Mouse (Mus musculus) fibroblast of lung, adult 2 months (primary cell): Measurements from ENCODE around the gene Edn2.

ENCODE experiments used
- DNase-seq: peaks from one replicate; pipeline ENCODE4 v3.0.0-alpha.2; 2011; ENCODE audit warnings: low read depth

Gene Edn2

DNA sequence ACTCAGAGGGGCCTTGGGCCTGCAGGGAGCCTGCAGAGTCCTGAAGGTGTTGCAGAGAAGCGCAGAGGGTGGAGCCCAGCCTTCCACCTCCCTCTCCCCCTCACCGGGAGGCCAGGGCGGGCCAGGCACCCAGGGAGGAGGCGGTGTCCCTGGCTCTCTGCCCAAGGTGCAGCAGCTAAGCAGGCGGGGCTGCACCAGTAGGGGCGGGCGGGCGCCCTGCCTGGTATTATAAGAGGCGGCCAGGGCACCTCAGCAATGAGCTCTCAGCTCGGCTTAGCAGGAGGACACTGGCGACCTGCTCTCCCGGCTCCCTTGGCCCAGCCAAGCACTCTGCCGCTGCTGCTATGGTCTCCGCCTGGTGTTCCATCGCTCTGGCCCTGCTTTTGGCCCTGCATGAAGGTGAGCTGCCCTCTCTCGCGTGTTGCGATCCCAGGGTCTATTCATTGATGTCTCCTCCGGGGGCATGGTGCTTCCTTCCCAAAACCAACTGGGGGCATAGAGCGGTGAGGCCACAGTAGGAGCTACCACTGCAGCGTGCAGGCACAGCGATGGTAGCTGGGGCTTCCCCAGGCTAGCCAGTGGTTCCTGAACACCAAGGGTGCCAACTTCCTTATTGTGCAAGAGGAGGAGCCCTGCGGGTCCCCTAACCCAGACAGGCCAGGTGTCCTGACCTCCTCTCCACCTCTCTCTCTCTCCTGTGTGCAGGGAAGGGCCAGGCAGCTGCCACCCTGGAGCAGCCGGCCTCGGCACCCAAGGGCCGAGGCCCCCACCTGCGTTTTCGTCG is at the start of gene Edn2:
Gene Edn2, plus strand, starts transcription at position 41 of the 784 bp plus-strand sequence.
- no peak for DNase-seq

DNA sequence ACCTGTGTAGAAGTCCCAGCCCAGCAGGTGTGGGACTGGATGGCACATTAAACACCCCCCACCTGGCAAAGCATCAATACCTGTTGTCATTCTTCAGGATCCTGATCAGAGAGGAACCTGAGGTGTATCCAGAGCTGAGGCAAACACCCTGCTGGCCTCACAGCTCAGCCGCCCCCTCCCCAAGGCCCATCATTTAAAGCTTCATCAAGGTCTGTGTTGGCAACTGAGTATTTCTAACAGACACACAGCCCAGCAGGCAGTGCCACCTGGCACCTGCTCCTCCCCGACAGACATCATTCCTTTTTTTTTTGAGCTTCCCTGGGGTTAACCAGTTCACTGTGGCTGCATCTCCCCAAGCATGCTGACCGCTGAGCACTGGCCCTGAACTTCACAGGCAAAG is 45.5 kb upstream of the Edn2 start:
- DNase-seq, result no peak

DNA sequence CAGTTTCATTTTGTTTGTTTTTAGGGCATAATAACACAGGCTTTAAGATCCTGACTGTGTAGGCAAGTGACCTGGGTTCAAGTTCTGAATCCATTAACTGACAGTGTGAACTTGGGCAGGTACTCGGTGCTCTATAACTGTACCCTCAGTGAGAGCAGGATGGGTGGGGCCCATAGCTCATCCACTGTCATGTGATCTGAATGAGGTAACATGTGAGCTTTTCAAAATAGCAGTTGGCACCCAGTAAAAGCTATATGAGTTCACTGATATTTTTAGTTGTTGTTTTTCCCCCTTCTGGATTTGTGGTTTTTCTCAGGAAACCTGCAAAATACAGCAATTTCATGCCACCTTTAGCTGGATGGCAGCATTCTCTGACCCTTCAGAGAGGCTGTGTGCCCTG is 44.7 kb upstream of the Edn2 start:
- no peak for DNase-seq

DNA sequence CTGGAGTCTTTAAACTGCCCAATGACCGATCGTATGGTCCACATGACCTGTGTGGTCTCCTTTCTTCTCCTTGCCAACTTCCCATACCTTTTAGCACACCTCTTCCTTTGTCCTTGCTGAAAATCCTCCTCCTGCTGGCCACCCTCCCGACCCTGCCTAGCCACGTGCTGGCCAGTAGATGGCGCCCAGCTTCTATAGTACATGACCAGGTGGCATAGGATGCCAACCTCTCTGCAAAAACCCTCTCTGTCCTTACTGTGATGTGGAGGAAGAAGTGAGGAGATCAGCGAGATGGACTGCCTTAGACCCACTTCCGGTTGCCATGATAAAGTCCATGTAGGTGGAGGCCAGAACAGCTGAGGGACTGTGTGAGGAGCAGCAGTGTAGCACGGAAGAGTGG is 40.7 kb upstream of the Edn2 start:
- DNase-seq, result no peak

DNA sequence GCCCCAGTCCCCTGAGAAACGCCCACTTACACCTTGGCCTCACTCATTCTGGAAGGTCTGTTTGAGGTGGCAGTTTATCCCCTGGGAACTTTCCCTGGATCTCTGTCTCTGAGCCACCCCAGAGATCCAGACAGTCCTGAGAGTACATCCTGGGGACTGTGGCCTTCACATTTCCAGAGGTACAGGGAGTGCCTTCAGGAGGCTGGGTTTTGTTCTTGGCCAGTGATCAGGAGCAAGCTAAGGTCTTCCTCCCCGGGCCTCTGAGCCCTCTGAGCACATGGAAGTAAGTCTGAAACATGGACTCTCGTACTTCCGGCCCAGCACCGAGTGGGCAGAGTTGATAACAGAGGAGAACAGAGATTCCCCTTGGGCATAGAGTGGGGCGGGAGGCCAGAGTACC is 36.4 kb upstream of the Edn2 start:
- DNase-seq, result no peak

DNA sequence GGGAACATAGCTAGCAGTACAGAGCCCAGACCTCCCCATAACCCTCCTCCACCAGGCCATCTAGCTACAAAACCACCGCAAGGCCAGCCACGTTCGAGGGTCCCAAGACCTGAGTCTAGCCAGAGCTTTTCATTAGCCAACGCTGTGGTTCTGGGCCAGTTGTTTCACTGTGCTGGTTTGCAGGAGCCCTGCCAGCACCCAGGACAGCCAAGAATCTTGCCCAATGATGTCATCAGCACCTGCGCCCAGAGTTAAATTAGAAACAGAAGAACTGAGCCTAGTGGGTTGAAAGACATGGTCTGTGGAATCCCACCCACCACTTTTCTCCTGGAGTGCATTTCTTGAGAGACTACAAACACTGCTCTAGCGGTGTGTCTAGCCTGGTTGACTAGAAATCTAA is 35.0 kb upstream of the Edn2 start:
- peak; percentile 78 for DNase-seq

DNA sequence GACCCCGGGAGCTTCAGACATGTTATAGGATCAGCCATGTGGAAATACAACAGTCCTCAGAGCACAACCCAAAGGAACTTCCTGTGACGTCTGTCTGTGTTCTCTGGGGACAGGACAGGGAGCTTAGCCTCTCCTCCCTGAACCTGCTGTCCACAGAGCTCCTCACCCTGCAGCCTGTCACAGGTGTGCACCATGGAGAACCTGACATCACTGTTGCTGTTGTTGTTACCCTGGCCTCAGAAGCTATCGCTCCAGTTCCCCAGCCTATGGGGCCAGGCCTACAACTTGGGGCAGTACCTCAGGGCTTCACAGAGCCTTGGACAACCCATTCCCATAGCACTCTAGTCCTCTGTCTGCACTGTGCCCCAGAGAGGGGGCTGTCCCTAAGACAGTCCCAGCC is 33.7 kb upstream of the Edn2 start:
- no peak for DNase-seq

DNA sequence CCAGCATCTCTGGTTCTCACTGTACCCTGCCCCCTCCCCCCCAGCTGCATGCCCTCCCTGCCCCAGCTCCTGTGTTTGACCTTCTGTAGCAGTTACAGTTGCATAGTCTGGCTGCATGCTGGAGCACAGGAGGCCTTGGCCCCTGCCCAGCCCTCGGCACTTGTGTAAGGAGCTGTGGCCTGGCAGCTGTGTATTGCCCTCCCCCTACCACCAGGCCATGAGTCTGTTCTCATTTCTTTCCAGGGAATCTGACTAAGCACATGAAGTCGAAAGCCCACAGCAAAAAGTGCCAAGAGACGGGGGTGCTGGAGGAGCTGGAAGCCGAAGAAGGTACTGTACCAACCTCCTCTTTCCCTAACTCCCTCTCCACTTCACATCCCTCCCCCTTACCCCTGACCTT is 33.0 kb upstream of the Edn2 start:
- peak; percentile 94 for DNase-seq

DNA sequence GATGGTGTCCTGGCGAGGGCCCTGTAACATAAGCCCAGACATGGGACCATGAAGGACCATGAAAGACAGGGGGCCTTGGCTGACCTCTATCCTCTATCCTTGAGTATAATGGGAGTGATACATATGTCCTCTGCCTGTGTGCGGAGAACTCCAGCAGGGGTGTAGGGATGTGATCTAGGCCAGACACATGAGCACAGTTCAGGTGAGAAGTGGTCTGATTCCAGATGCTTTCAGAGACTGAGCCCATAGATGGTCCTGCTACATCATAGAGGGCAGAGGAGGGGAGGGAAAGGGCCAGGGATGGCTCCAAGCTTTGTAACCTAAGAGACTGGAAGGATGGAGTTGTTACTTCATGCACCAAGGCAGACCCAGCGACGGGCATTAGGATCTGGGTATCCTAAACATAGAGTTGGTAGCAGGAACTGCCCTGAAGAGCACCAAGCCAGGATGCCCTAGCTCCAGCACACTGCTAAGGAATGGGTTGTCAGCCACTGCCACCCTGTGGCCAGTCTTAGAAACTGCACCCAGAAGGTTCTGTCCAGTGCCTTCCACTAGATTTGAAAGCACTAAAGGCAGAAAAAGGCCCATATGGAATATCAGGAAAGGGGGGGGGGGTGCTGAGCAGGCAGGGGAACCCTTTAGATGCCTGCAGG is 31.6 kb upstream of the Edn2 start:
- DNase-seq, result no peak

DNA sequence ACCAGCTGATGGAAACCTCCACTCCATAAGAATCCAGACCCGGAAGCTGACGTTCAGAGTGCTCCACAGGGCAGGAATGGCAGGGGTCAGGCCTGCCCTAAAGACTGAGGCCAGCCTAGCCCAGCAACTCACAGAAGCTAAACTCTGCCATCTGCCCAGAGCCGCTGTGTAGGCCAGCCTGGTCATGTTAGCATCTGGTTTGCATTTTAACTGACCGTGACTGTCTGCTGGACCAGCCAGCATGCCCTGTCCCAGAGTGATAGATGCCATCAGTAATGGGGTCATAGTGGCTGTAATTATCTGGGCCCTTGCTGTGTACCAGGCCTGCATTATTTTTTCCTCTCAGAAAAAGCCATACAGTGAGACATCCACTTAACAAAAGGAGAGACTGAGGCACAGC is 30.1 kb upstream of the Edn2 start:
- no peak for DNase-seq

DNA sequence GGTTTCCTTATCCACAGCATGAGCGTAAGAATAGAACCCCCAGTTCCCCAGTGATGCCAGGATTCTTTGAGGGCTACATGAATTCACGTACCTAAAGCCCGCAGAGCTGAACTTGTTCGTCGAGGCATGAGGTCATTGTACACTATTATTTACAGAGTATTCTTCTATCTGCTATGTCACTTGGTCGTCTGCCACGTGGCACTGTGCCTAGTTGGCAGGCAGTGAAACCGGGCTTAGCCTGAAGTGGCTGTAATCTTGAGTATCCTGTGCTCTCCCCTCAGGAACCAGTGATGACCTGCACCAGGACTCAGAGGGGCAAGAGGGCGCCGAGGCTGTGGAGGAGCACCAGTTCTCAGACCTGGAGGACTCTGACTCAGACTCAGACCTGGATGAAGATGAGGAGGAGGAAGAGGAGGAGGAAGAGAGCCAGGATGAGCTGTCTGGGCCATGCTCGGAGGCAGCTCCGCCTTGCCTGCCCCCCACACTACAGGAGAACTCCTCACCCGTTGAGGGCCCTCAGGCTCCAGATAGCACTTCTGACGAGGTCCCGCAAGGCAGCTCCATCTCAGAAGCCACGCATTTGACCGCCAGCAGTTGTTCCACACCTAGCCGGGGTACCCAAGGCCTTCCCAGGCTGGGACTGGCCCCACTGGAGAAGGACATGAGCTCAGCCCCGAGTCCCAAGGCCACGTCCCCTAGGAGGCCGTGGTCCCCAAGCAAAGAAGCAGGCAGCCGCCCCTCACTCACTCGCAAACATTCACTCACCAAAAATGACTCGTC is 29.4 kb upstream of the Edn2 start:
- DNase-seq, result no peak

DNA sequence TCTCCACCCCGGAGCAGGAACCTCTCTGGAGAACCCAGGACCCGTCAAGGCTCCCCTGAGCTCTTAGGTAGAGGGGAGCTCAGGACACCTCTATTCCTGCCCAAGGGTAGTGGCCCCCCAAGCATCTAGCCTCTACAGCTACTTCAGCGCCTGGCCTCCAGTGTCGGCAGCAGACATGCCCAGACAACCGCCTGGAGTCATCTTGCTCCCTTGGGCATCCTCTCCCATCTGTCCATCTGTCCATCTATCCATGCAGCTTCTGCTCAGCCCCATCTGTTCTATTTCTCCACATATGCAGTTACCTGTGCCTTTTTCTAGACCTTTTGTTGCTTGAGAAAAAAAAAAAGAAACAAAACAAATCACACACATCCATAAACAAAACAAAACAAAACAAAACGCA is 26.8 kb upstream of the Edn2 start:
- DNase-seq, result no peak

DNA sequence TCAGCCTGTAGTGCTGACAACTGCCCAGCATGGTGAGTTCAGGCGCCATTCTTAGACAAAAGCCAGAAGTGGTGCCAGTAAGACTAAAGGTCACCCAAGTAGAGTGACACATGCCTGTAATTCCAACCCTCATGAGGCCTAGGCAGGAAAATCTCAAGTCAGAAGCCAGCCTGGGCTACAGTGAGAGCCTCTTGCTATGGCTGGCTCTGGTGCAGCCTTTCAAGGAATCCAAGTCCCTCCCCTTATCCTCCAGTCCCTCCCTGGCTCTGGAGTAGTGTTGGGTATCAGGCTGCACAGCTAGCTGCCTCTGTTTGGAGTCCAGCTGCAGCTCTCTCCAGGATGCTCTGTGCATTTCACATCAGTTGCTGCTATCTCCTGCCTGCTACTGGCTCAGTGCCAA is 19.2 kb upstream of the Edn2 start:
- no peak for DNase-seq

DNA sequence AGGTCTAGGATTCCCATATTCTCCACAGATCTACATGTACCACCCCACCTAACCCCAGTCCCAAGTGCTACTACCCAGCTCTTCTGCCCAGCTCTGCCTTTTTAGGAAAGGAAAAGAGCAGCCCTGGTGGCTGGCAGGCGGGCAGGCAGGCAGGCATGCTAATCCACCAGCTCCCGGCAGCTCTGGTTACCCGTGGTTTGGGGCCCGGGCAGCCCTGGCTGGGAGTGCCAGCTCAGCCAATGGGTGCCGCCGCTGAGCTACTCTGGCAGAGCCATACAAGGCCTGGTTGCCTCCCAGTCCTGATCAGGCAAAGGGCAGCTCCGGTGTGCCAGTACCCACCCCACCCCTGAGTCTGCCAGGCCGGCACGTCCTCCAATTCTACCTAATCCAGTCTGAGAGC is 18.1 kb upstream of the Edn2 start:
- DNase-seq, result no peak

DNA sequence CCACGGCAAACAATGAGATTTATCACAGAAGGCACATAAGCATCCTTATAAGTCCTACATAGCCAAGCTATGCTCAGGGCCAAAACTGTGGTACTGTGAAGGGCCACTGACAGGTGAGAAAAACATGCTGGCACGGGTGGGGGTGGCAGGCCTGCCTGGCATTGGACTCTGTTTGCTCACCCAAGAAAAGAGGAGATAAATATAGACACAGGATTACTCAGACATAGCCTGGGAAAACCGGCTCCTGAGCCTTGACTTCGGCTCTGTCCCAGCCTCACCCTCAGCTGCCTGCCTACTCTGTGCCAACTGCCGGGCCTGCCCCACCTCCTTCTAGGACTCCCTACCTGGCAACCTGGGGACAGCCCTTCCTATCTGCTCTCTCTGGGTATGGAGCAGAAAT is 16.7 kb upstream of the Edn2 start:
- no peak for DNase-seq

DNA sequence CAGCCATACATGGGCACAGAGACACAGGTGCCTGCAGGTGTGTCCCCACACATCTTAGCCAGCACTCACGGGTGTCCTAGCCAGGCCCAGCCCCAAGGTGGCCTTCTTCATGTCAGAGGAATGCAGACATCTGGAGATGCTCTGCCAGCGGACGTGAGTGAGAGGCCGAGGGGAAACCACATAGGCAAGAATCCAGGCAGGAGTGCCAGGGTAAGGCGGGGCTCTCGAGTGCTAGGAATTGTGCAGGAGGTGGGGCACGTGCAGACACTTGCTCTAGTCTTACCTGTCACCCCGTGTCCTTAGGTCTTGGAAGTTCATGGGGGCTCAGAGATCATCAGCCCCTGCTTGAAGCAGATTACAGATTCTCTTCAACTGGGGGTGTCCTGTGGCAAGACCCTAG is 15.1 kb upstream of the Edn2 start:
- no peak for DNase-seq

DNA sequence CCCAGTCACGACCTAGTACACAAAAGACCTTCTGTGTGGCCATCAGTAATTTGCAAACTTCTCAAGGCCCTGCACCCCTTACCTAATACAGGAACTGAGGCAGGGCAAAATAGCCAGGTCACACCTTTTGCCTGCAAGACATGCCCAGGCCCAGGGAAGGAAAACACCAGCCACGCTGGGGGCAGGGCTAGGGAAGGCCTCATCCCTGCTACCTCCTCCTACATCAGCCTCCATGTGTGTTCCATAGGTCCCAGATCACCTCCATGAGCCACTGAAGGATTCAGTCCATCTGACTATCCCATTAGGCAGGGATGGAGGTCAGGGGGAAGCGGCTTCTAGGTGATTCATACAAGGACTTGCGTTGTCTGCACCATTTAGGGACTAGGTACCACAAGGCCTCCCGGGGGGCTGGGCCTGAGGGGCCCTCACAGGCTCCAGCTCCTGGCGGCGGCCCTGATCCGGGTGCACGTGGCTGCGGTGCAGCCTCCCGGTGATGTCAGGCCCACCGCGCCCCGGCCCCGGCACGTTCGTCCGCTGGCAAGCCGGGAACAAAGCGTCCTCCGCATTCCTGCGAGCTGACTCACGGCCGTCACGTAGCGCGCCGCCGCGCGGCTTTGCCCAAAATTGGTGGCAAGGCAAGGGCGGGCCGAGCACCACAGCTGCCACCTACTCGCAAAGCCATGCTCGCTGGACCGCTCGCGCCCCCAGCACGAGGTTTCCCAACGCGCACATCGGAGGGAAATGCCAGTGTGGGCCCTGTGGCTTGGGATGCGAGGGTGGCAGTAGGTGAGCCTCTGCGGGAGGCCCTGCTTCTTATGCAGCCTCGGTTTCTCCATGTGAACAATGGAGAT is 12.5 kb upstream of the Edn2 start:
- DNase-seq, result peak; percentile 69

DNA sequence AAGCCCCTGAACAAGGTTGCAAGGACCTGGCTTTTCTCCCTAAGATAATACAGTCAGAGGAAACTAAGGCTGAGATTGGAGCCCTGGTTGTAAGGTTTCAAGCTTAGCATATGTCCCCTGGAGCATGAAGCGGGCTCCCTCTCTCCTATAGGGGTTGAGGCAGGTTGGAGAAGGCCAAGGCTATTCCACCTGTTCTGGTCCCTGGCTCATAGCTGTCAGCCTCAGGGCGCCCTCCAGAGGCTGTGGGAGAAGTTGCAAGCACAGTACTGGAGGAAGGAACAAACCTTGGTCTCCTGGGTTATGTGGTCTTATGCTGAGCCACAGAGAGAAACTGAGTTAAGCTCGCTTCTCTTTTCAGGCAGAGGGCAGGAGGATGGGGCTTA is 11.9 kb upstream of the Edn2 start:
- DNase-seq, result no peak

DNA sequence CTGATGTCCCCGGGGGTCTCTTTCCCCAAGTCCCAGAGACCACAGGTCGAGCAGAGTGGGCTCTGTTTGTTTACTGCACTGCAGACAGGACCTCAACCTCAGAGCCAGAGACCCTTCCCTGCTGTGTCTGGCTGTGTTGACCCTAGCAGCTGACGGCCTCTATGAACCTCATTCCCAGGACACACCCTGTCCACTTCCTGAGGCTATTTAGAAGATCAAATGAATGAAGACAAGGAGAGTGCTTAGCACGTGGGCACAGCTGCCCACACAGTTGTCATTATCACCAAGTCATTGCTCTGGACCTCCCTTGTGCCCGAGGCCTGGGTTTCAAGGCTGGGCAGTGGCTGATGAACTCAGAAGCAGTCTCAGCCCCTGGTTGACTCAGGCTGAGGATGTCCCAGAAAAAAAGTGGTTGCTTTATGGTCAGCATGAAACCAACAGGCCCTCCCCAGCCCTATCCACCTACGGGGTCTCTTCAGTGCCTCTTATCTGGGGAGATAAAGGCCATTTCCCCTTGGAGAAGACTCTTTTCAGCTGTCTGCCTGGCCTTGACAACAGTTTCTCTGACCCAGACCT is 10.6 kb upstream of the Edn2 start:
- no peak for DNase-seq

DNA sequence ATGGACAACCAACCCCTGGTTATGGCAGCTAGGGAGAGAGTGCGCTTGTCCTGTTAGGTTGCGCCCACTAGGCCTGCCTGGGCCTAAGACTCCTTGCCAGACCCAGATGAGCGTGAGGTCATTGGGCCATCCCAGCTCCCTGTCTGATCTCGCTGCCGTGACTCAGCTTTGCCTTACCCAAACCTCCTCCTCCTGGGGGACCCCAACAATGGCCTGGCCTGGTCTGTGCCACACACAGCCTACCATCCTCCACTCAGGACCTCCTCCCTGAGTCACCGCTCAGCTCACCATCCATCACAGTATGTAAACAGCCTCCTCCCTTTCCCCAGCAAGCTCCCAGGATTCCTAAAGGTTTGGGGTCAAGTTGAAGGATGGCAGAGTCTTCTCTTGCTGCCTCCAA is 9.1 kb upstream of the Edn2 start:
- DNase-seq, result no peak

DNA sequence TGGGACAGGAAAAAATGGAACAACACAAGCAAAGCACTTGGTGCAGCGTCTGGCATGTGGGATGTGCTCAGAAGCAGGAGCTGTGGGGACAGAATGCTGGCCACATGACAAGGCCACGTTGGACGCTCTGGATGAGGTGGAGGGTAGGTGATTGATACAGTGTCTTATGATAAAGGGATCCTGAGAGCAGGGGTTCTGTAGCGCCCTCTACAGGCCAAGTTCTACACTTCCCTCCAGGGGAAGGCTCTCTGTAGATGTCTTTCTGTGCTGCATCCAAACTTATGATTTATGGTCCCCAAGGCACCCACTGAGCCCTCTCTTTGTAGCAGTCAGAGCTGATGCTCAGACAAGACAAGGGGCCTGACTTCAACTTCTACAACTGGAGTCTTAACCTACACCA is 8.4 kb upstream of the Edn2 start:
- DNase-seq, result no peak

DNA sequence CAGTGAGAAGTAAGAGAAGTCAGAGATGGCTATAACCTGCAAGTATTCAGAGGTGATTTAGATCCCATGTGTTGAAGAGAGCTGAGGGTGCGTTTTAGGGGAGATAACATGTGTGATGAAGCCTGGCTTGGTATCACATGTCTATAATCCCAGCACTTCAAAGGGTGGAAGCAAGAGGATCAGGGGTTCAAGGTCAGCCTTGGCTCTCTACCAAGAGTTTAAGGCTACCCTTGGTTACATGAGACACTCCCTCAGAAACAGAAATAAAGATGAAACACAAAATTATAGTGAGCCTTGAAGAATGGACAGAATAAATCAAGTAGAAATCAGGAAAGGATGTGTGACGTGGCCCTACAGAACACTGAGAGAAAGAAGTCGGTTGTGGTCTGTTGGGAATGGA is 7.3 kb upstream of the Edn2 start:
- DNase-seq, result no peak
